ENCODE assay signal across 24 mouse cellular contexts in genomic region chr5:130409706-130410105, GRCm38 (mm10). TPM values are rescaled to one million over a fixed set of nuclear protein-coding genes. Genes with fewer than 3 reads are reported as not detected.
A peak's percentile ranks its signal among the peaks of the same experiment; 100 is the strongest.
DNase-seq lines count a peak whose midpoint lies in the region; TF ChIP-seq lines count a peak whose summit lies in the region.
"Had no signal": no experiment of that assay in that cellular context is flagged by ENCODE, and none has a peak within 500 bp of the region (broad histone marks: within the 10 kb centered on the region; RNA-seq: fewer than 3 reads in every experiment).

No protein-coding gene starts in this region.

- peaks cover 20% of the 10 kb centered on the region for H3K4me1 ChIP-seq in cerebellum, adult 2 months (ENCODE audit: control insufficient read depth, insufficient read depth, low read length)
- H3K4me1 ChIP-seq: embryonic facial prominence, embryonic 13.5 days; embryonic facial prominence, embryonic 15.5 days; forebrain, embryonic 10.5 days; forebrain, embryonic 12.5 days had no signal

- TF ChIP-seq CTCF in cerebellum, adult 2 months (IDR thresholded peaks at IDR 0.05; ENCODE audit: borderline replicate concordance, insufficient read depth, low read depth, low read length), result no peak

- 57% methylated on average over 6 of the region's 6 CpGs for WGBS in cerebellum, adult 2 months

- no peaks in the 10 kb centered on the region for H3K27me3 ChIP-seq in cerebellum, adult 2 months (ENCODE audit: control insufficient read depth, insufficient read depth, low read length)
- H3K27me3 ChIP-seq: embryonic facial prominence, embryonic 13.5 days; embryonic facial prominence, embryonic 15.5 days; forebrain, embryonic 12.5 days had no signal

- H3K27ac ChIP-seq in cerebellum, adult 2 months (ENCODE audit: insufficient read depth, low read length), result no peak overlapping the region
- H3K27ac ChIP-seq: embryonic facial prominence, embryonic 13.5 days; embryonic facial prominence, embryonic 15.5 days; forebrain, embryonic 10.5 days; forebrain, embryonic 12.5 days had no signal

- no peak overlapping the region for H3K4me3 ChIP-seq in cerebellum, adult 2 months (replicated peaks; ENCODE audit: insufficient read depth, low read depth, low read length)
- H3K4me3 ChIP-seq: embryonic facial prominence, embryonic 13.5 days; embryonic facial prominence, embryonic 15.5 days; erythroblast, embryonic 14.5 days; forebrain, embryonic 10.5 days; forebrain, embryonic 12.5 days had no signal

- DNase-seq in cerebellum, adult 2 months, result peak; percentile 45 to 63
- DNase-seq in cerebellum, adult 8-10 months, result no peak
- DNase-seq in cerebellum, postnatal 25 days, result peak; percentile 45 to 57
- no peak for DNase-seq in cerebellum, postnatal 14 days
- DNase-seq in brain, adult 2 months (ENCODE audit: low read depth, low spot score), result peak; percentile 54
- DNase-seq in adrenal gland, postnatal 4 days (ENCODE audit: low spot score in 2 of 2), result no peak
- DNase-seq: adrenal gland, adult 2 months; adrenal gland, postnatal 10 days; adrenal gland, postnatal 25 days; cerebellum, adult 11 months; embryo, embryonic 11 days had no signal

- TF ChIP-seq POLR2A in cerebellum, adult 2 months (IDR thresholded peaks at IDR 0.05; ENCODE audit: borderline replicate concordance, insufficient read depth, low read length), result no peak

RNA-seq across cellular contexts. Expression of gene A330070K13Rik, which starts 25.3 kb away (rescaled TPM):
- 1.4 and 1.8 TPM in 2 replicates for polyA plus RNA-seq in cerebellum, adult 2 months (2012; rRNA removed)
- total RNA-seq in adrenal gland, postnatal 4 days (2021), result not detected
- total RNA-seq: adrenal gland, adult 2 months; adrenal gland, postnatal 10 days; adrenal gland, postnatal 25 days; common myeloid progenitor, adult 5-6 weeks; ES-E14; MEL had no signal
- polyA plus RNA-seq: adrenal gland, adult 2 months; brain, embryonic 14.5 days; C2C12; embryonic facial prominence, embryonic 11.5 days; embryonic facial prominence, embryonic 13.5 days; embryonic facial prominence, embryonic 15.5 days; erythroblast, embryonic 14.5 days; forebrain, embryonic 10.5 days; forebrain, embryonic 12.5 days; forebrain, embryonic 14.5 days; forebrain, embryonic 16.5 days had no signal

RNA-seq across cellular contexts. Expression of gene Caln1, which starts 40.5 kb away (rescaled TPM):
- 123 and 141 TPM in 2 replicates for polyA plus RNA-seq in cerebellum, adult 2 months (2012; rRNA removed)
- total RNA-seq in adrenal gland, postnatal 4 days (2021), result 10 to 100 TPM; 46.1 to 47.0 TPM
- total RNA-seq: common myeloid progenitor, adult 5-6 weeks; ES-E14; MEL had no signal

Comparison
In these comparisons a context has a peak if more than half of its experiments do, and no peak if none do; other contexts are left out.
1. DNase-seq: peak in cerebellum, adult 2 months (2 of 2), cerebellum, postnatal 25 days (2 of 2) and brain, adult 2 months (single experiment); none in cerebellum, adult 8-10 months (single experiment), cerebellum, postnatal 14 days (0 of 2) and adrenal gland, postnatal 4 days (0 of 2).